Mouse (Mus musculus) brain, embryonic 14.5 days (tissue): ENCODE results near the gene Tmc7. TPM values are rescaled to one million over a fixed set of nuclear protein-coding genes. Genes with fewer than 3 reads are reported as not detected.

Experiments
- DNase-seq: peaks from one replicate; pipeline ENCODE4 v3.0.0-alpha.2; 2011; ENCODE audit warnings: low read depth
- CTCF ChIP-seq: fragments of 200-500 bp; IDR thresholded peaks from 2 replicates; pipeline ENCODE4 v1.5.1; 2012; ENCODE audit warnings: inconsistent platforms, mild to moderate bottlenecking, moderate library complexity, borderline replicate concordance; ENCODE audit not compliant: insufficient read depth, insufficient read length; ENCODE audit errors: extremely low read depth
- POLR2A ChIP-seq: fragments of 200-500 bp; IDR thresholded peaks from 2 replicates; pipeline ENCODE4 v1.6.1; 2012; ENCODE audit warnings: mild to moderate bottlenecking, inconsistent platforms, borderline replicate concordance; ENCODE audit not compliant: poor library complexity, insufficient read depth, insufficient read length, severe bottlenecking; ENCODE audit errors: extremely low read depth
- polyA plus RNA-seq: library from polyadenylated mRNA; depleted of rRNA; stranded (reverse); fragments of >200 nt; gene quantifications from 2 replicates; pipeline ENCODE4 v1.2.3, GENCODE M21; 2012

Gene Tmc7
- polyA plus RNA-seq, 1 experiment: 8.3 TPM

GRCm38 (mm10) chr7:118522077-118522476 is 62.5 kb downstream of the Tmc7 start:
- TF ChIP-seq CTCF: no peak
- TF ChIP-seq POLR2A: no peak
- no peak for DNase-seq

- no peak for TF ChIP-seq CTCF
- TF ChIP-seq POLR2A: no peak
- no peak for DNase-seq
Measured at GRCm38 (mm10) chr7:118519661-118520060, 64.9 kb downstream of the Tmc7 start.

- TF ChIP-seq CTCF (peak; percentile 83), POLR2A (no peak)
- peak; percentile 78 for DNase-seq
Measured at GRCm38 (mm10) chr7:118518687-118519086, 65.8 kb downstream of the Tmc7 start.

GRCm38 (mm10) chr7:118517819-118518218 is 66.7 kb downstream of the Tmc7 start:
- TF ChIP-seq CTCF (peak; percentile 25; the same call in 1 of the 2 replicates), POLR2A (no peak)
- DNase-seq: peak; percentile 53

GRCm38 (mm10) chr7:118508556-118508955 is 76.0 kb downstream of the Tmc7 start:
- TF ChIP-seq POLR2A: no peak
- no peak for TF ChIP-seq CTCF
- no peak for DNase-seq

GRCm38 (mm10) chr7:118503844-118504243 is 80.7 kb downstream of the Tmc7 start:
- DNase-seq: no peak
- TF ChIP-seq POLR2A (no peak), CTCF (no peak)

- peak; percentile 39 for DNase-seq
- no peak for TF ChIP-seq CTCF
- no peak for TF ChIP-seq POLR2A
Measured at GRCm38 (mm10) chr7:118502333-118502732, 82.2 kb downstream of the Tmc7 start.

GRCm38 (mm10) chr7:118499784-118500435 is 84.6 kb downstream of the Tmc7 start:
- TF ChIP-seq POLR2A (no peak), CTCF (no peak)

GRCm38 (mm10) chr7:118498984-118499783 is 85.4 kb downstream of the Tmc7 start:
- TF ChIP-seq POLR2A (no peak), CTCF (no peak)
- DNase-seq: no peak

More at GRCm38 (mm10) chr7:118499784-118500435, 84.6 kb downstream of the Tmc7 start:
- DNase-seq: no peak

GRCm38 (mm10) chr7:118494892-118495579 is 89.5 kb downstream of the Tmc7 start:
- DNase-seq: no peak

GRCm38 (mm10) chr7:118493892-118494291 is 90.6 kb downstream of the Tmc7 start:
- TF ChIP-seq POLR2A: no peak
- no peak for TF ChIP-seq CTCF
- no peak for DNase-seq

More at GRCm38 (mm10) chr7:118494892-118495579, 89.5 kb downstream of the Tmc7 start:
- no peak for TF ChIP-seq POLR2A
- TF ChIP-seq CTCF: no peak
